Mouse (Mus musculus) lung, postnatal 25 days (tissue): ENCODE results near the gene Gm33543.

Source experiments
- DNase-seq: peaks from one replicate; pipeline ENCODE4 v3.0.0; 2022; ENCODE audit warnings: low spot score

Gene Gm33543

DNA sequence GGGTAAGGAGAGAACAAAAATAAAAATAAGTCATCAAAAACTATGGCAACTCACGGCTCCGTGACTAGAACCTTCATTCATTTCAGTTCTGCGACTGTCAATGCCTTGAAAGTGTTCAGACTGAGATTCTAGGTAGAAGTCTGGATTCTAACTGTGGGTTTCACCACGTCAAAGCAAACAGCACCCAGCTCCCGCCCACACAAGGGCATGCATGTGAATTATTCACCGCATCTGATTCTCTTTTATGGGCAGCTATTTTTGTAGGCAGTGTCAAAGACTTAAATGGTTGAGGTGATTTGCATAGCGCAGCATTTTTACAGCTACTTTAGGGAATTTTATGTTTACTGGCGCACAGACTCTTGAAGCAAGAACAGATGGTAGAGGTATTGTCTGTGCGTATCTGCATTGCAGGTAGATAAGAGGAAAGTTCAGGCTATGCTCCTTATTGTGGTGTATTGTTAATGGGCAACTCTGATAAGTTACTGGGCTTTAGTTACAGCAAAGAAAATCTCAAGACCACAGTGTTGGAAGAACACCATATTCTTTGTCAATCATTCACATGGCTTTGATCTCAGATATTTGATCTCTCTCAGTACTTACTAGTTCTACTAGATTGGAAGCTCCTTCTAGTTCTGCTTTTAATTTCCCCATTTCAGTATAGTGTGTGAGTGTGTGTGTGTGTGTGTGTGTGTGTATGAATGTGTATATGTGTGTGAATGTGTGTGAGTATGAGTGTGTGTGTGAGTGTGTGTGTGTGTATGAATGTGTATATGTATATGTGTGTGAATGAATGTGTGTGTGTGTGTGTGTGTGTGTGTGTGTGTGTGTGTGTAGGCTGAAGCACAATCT lies at the start of gene Gm33543:
Gene Gm33543 (minus strand): TSS at position 142 of the 849 bp plus-strand sequence.
- DNase-seq: no peak

DNA sequence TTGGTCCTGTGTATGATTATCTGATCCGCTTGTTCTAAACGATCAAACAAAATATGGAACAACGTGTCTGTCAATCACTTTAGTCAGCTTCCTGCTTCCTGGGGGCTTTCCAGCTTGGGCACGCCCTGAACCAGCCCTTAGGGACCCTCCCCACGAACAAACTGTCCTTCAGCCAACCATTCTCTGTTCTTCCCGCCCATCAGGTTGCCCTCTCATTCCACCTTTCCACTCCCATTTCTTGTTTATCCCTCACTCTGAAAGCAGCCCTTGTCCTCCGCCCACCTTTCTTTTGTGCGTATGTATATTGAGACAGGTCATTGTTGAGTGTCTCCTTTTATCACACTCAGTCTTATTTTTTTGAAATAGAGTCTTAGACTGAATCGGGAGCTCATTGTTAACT lies 49.4 kb upstream of the Gm33543 start:
- DNase-seq: no peak

DNA sequence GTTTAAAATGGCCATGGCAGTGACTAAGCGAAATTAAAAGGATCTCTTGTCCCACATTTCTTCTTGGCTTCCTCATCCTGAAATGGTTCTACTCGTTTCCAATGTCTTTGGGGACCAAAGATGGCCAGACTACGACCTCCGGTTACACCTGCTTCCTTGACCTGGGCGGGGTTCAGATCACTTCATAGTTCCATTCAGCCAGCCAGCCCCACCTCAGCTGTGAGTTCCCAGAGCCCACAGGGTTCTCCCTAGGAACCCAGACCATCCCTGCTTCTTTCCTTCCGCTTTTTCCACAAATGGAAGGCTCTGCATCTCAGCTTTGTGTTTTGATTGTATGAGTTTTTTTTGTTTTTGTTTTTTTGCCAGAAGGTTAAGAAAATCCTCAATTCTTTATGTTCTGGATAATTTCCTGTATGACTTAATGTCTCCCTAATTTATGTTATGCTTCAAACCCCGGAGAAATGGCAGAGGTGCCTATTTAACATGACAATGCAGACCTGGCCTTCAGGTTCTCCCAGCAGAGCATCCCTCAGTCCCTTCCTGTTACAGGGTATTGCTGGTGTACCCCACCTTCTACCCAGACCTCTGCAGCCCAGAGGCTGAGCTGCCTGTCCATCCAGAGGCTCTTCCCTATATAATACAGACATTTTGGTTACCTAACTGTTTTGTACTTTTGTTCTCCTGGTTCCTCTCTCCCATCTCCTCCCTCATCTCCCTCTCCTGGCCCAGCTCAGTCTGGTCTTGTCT lies 48.7 kb upstream of the Gm33543 start:
- no peak for DNase-seq

DNA sequence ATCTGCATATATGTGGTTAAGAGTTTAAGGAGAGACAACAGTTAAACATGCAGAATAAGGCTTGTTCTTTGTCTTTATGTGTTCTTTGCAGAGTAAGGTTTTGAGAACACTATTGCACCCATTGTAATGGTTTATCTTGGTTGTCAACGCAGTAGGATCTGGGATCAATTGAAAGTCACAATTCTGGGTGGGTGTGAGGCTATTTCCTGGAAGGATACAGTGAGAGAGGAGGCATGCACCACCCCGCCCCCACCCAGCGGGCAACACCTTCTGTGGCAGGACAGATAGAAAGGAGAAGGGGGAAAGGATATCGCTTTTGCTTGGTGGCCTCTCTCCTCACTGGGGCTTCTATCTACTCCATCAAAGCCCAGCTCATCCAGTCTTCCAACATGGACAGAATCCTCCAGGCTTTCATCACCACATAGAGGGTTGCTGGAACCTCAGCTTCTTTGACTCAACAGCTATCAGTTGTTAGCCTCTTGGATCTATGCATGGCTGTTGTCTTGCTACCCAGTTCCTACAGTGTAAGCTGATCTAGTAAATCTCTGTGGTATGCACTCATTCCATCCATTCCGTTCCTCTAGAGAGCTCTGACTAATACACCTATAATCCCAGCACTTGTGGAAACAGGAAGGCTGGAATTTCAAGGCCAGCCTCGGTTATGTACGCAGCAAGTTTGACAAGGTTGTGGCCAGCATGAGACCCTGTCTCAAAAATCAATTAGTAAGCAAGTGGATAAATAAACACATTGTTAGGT lies 41.2 kb upstream of the Gm33543 start:
- DNase-seq: no peak

DNA sequence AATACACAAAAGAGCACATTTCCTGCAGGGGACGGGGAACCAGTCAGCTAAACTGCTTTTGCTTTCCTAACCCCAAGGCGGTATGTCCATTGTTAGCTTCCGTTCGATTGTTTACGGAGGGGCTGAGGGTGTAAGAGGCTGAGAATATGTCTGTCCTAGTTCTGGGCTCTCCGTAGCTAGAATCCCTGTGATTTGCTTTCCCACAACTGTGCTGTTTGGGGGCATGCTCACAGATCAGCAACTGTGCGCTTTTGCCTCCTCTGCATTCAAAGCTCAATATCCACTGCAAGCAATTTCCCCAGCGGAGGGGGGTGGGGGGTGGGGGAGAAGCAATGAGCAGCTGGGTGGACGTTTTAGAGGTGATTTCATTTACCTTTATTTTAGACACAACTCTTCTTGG lies 39.3 kb upstream of the Gm33543 start:
- no peak for DNase-seq

DNA sequence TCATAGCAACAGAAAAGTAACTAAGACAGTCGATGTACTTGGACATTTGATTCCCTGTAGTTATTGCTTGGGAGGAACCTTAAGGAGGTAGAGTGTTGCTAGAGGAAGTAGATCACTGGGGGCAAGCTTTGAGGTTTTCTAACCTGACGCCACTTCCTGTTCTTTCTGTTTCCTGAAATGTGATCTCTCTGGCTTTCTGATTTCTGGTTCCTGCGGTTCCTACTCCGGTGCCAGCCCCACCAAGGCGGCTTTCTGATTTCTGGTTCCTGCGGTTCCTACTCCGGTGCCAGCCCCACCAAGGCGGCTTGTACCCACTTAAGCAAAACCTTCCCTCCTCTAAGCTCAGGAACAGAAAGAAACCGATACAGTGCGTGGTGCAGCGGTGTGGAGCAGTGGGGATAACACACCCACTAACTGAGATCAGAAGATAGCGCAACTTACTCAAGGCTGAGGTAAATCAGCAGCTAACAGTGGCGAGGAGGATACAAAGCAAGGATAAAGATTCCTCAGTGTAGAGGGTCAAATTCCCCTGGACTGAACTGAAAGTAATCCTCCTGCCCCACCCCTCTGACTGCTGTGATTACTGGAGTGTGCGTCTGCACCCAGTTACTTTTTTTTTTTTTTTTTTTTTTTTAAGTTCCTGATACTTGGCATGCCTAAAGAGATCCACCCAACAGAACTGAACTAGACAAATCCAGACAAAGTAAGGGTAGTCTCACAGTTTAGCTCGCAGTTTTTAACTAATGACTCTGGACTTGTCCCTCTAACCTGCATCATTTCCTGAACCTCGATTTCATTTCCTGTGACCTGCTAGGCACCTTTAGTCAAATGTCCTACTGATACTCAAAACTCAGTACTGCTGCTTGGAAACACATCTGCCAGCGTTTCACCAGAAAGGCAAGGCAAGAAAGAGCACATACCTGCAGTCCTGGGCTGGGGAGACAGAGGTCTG lies 37.5 kb upstream of the Gm33543 start:
- DNase-seq: no peak

DNA sequence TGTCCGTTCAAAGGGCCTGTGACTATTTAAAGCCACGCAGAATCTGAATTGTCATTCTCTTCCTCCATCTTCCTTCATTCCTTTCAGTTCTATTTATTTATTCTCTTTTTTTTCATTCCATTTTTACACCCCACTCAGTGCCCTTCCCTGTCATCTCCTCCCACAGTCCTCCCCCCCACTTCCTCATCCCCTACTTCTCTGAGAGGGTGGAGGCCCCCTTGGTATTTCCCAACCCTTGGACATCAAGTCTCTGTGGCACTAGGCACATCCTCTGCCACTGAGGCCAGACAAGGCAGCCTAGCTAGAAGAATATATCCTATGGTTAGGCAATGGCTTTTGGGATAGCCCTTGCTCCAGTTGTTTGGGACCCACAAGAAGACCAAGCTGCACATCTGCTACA lies 28.1 kb upstream of the Gm33543 start:
- no peak for DNase-seq

DNA sequence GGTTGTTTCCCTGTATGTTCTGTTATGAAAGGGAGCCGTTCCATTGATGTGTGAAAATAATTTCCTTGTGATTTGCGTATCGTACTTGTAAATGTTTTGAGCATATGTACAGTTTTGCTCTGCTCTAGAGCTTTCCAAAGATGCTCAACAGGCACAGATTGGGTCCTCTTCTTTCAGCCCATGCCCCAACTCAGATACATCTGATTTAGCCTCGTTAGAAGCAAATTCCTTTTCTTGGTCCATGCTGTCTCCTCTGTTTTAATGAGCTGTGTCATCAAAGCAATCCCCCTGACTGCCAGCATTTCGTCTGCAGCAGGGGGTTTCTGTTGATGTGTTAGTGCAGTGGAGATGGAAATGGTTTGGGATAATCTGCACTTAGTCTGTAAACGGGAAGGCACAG lies 25.6 kb upstream of the Gm33543 start:
- DNase-seq: no peak

DNA sequence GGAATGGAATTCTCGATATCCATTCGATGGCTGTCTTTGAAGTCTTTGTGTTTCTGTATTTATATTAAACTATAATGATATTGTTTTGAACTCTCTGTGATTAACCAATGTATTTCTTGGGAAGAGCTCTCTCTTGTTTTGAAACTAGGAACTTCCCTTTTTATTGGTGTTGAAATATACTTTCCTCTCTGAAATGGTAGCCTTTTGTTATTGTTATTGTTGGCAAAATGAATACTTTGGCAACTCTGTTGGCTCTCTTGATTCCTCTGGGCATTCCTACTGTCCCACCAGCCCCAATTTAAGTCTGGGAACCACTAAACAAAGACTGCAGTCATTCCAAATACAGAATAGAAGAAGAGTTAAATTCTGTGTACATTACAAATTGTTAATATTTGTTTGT lies 24.9 kb upstream of the Gm33543 start:
- no peak for DNase-seq

DNA sequence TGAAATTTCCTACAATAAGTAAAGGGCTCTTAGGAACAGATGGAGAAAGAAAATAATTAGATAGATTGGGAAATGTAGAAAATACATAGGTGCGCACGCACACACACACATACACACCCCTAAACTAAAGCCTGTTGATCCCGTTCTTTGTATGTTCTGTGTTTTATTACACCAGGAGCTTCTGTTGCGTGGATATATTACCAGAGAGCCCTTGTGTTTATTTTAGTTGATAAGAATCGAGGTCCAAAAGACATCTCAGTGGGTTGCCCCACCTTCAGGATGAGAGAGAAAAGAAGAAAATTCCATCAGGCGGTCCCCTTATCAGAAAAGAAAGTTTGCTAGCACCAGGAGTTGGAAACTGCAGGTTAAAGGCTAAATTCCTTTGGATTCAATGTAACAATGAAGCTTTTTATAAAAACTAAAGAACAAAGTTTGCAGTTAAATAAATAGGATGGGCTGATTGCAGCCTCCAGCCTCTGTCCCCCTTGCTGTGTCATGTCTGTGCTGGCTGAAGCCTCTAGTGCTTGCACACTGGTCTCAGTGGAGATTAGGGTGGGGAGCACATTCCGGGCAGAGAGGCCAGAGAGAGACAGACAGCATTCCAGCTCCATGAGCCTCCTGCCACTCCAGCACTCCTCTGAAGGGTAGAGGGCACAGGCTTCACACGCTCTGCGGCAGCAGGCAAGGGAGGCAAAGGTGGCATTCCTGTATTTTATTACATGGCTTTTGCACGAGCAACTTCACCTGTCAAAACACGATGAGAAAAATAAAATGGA lies 21.8 kb upstream of the Gm33543 start:
- peak; percentile 15 for DNase-seq

DNA sequence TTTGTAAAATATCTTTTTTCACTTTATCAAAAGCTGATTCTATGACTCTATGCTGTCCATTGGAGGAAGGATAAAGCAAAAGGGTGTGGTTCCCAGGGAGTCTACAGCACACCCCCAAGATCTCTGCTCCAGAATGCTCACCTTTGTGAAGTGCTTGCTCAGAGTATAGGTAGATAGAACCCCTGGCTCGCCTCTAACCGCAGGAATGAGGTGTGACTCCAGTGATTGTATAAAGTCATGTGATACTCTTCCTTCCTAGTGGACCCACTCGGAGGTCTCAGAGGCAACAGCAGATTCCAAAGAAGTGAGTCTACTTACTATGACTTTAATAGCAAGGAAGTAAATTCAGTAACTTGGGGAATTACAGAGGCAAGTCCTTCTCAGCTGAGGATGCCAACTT lies 19.9 kb upstream of the Gm33543 start:
- DNase-seq: peak; percentile 16

DNA sequence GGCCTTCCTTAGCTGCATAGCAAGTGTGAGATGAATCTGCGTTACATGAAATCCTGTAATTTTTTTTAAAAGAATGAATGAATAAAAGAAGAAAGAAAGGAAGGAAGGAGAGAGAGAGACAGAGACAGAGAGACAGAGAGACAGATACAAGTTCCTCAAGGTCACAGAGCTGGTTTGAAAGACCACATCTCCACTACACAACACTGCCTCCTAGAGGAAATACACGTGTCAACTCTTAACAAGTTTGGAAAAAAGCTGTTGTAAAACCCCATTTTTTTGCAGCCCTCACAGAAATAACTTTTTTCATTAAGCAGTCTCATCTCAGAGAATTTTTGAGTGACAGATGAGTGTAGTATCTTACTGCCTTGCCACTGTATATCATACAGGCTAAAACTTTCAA lies 15.4 kb upstream of the Gm33543 start:
- DNase-seq: peak; percentile 56

DNA sequence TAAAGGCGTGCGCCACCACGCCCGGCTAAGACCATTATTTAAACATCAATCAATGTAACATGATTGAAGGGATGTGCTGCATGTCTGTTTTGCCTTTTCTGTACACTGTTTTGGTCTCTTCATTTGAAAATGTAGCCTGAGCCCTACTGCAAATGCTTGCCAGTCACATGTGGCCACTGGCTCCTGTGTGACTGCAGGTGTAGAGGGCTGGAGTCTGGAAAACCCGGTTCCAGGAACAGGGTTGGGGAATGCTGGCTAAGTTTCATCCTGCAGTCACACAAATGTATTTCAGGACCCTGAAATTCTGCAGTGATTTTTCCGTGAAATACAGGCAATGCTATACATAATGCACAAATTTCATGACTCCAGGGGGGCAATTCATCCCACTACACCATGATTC lies 12.7 kb upstream of the Gm33543 start:
- no peak for DNase-seq

DNA sequence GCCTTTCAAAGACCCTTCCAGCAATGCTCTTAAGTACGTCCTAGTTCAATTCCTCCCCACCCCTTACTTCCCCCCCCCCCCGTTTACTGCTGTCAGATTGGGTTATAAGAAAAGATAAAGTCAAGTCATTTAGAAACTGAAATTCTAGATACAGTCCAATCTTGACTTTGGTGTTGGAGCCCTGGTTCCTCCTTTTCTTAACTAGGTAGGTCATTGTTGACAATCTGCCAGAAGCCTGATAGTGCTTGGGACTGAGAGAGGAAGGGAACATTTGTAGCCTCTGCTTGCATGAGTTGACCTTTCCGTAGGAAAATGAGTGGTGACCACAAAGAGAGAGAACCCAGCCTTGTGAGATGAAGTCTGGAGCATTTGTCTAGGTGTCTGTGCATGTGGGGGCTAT lies 7.8 kb upstream of the Gm33543 start:
- peak; percentile 13 for DNase-seq

DNA sequence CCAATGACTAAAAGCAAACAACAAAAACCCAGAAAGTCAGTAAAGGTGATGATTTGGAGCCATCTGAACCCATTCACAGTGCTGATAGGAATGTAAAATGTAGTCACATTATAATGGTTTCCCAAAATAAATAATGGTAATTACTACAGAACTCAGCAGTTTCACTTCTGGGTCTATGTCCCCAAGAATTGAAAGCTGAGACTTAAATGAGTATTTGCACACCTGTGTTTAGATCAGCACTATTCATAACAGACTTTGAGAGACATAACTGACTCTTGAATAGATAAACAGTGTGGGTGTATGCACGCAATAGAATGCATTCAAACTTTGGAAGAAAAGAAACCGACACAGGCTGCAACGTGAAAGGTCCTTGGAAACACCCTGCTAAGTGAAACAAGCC lies 4.0 kb upstream of the Gm33543 start:
- DNase-seq: no peak

DNA sequence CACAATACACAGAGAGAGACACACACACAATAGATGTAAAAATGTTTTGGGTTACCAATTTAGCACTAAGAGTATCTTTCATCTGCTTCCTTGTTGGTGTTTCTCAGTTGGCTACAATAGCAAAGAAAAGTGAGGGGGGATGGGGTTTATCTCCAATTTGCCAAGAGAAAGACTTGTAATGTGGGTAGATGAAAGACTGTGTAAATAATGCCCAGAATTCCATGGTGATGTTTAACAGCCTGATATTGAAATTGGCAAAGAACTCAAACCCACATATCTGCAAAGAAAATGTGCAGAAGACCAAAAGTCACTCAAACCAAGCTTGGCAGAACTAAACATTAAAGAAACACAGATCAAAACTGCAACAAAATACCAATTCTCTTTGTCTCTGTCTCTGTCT lies 3.6 kb upstream of the Gm33543 start:
- DNase-seq: no peak

DNA sequence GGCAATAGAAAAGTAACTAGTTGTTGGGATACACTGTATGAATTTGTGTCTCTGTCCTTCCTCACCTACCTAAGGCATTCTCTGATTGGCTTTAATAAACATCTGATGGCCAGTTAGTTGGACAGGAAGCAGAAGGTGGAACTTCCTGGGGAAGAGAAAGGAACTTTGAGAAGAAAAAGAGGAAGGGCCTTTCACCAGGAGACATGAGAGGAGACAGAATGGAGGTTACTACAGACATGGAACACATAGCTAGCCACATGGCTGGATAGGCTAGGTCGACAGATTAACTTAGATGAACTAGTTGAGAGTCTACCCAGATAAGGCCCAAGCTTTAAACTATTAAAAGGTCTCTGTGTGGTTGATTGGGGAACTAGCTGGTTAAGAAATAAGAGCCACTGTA lies 1.1 kb upstream of the Gm33543 start:
- no peak for DNase-seq

DNA sequence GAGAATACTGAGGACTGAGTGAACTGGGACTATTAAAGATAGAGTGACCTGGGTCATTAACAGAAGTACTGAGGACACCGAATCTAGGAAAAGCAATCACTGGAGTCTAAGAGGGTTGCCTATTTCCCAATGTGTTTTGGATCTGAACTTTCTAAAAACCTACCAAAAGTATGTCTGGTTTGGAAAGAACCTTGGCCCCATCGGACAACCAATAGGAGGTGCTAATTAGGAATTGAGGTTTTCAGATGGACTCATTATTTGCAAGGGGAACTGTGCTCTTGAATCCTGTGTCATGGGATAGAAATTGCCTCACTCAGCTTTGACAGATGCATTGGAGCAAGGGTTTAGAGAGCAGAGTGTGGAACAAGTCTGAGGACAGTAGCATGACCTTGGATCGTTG lies 1.5 kb downstream of the Gm33543 start:
- DNase-seq: no peak

DNA sequence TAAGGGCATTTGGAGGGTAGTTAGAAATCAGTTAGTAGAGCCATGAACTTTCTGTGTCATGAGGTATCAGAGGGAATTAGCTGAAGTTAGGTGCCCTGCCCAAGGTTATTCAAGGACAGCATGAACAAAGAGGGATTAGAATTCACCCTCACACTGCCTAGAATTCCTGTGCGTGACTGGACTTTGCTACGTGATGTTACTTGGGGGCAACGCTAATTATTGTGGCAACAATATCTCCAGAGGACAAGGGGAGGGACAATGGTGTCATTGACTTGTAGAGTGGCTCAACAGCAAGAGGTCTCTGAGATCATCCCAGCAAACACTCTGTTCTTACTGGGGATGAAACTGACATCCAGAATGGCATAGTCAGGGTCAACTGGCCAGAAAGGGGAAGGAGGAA lies 2.9 kb downstream of the Gm33543 start:
- DNase-seq: no peak

DNA sequence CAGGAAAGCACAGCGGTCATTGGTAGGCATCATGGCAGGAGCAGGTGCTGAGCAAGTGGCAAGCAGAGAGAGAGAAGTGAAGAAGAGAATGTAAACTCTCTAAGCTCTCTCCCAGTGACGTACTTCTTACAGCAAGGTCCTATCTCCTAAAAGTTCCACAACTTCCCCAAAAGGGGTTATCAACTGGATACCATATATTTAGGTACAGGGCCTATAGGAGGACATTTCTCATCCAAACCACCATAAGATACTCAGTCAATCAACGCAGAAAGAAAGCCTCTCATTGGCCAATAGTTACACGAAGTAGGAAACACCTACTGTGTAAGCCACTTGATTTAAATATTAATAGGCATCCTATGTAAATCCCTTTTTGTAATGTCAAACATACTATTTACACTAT lies 3.7 kb downstream of the Gm33543 start:
- no peak for DNase-seq
